Mouse (Mus musculus): ENCODE results near the gene Olfr1002. TPM values are rescaled to one million over a fixed set of nuclear protein-coding genes. Genes with fewer than 3 reads are reported as not detected.

Olfr1002 gene
- not detected in 2 replicates for polyA plus RNA-seq (2012; rRNA removed)

GRCm38 (mm10) chr2:85650604-85651003, at the start of gene Olfr1002:
Gene Olfr1002, minus strand, starts transcription at chr2:85650704.

GRCm38 (mm10) chr2:85689131-85689530, 38.6 kb upstream of the Olfr1002 start, which contains the start of gene Olfr1008:
Gene Olfr1008, plus strand, starts transcription at chr2:85689431.

GRCm38 (mm10) chr2:85678667-85679066, 28.2 kb upstream of the Olfr1002 start, which contains the start of gene Olfr1006:
Gene Olfr1006, minus strand, starts transcription at chr2:85678767.

GRCm38 (mm10) chr2:85664355-85664754, 13.9 kb upstream of the Olfr1002 start, which contains the start of gene Olfr154:
Gene Olfr154, minus strand, starts transcription at chr2:85664455.

GRCm38 (mm10) chr2:85611803-85612202, 38.7 kb downstream of the Olfr1002 start, which contains the start of gene Olfr1000:
Gene Olfr1000, minus strand, starts transcription at chr2:85611903.

Other genes starting within 250 kb of the Olfr1002 start
- gene Olfr992, start 241.2 kb downstream of the Olfr1002 start, polyA plus RNA-seq (2012; rRNA removed), result not detected in 2 replicates
- gene Olfr993, start 235.8 kb downstream of the Olfr1002 start, polyA plus RNA-seq (2012; rRNA removed), result not detected in 2 replicates
- not detected in 2 replicates for gene Olfr994, start 214.3 kb downstream of the Olfr1002 start, polyA plus RNA-seq (2012; rRNA removed)
- gene Olfr995, start 207.1 kb downstream of the Olfr1002 start, polyA plus RNA-seq (2012; rRNA removed), result not detected in 2 replicates
- gene 4833423E24Rik, start 131.7 kb downstream of the Olfr1002 start, polyA plus RNA-seq (2012; rRNA removed), result not detected in 2 replicates
- gene Olfr996, start 71.5 kb downstream of the Olfr1002 start, polyA plus RNA-seq (2012; rRNA removed), result not detected in 2 replicates
- not detected in 2 replicates for gene Olfr998, start 61.8 kb downstream of the Olfr1002 start, polyA plus RNA-seq (2012; rRNA removed)
- gene Olfr1000, start 38.8 kb downstream of the Olfr1002 start, polyA plus RNA-seq (2012; rRNA removed), result not detected in 2 replicates
- gene Olfr154, start 13.8 kb upstream of the Olfr1002 start, polyA plus RNA-seq (2012; rRNA removed), result not detected in 2 replicates
- not detected in 2 replicates for gene Olfr1006, start 28.1 kb upstream of the Olfr1002 start, polyA plus RNA-seq (2012; rRNA removed)
- not detected in 2 replicates for gene Olfr1008, start 38.7 kb upstream of the Olfr1002 start, polyA plus RNA-seq (2012; rRNA removed)
- not detected in 2 replicates for gene Olfr1009, start 64.7 kb upstream of the Olfr1002 start, polyA plus RNA-seq (2012; rRNA removed)
- not detected in 2 replicates for gene Olfr1012, start 112.1 kb upstream of the Olfr1002 start, polyA plus RNA-seq (2012; rRNA removed)
- gene Olfr1013, start 116.4 kb upstream of the Olfr1002 start, polyA plus RNA-seq (2012; rRNA removed), result not detected in 2 replicates
- not detected in 2 replicates for gene Olfr1014, start 122.0 kb upstream of the Olfr1002 start, polyA plus RNA-seq (2012; rRNA removed)
- gene Olfr1015, start 131.3 kb upstream of the Olfr1002 start, polyA plus RNA-seq (2012; rRNA removed), result not detected in 2 replicates
- not detected in 2 replicates for gene Olfr1016, start 151.8 kb upstream of the Olfr1002 start, polyA plus RNA-seq (2012; rRNA removed)
- not detected in 2 replicates for gene Olfr1018, start 167.8 kb upstream of the Olfr1002 start, polyA plus RNA-seq (2012; rRNA removed)
- gene Olfr1019, start 194.8 kb upstream of the Olfr1002 start, polyA plus RNA-seq (2012; rRNA removed), result not detected in 2 replicates
- not detected in 2 replicates for gene Olfr1020, start 196.3 kb upstream of the Olfr1002 start, polyA plus RNA-seq (2012; rRNA removed)
- not detected in 2 replicates for gene Olfr1022, start 217.9 kb upstream of the Olfr1002 start, polyA plus RNA-seq (2012; rRNA removed)
- not detected in 2 replicates for gene Olfr1023, start 234.9 kb upstream of the Olfr1002 start, polyA plus RNA-seq (2012; rRNA removed)

Data from liver, embryonic 14 days (tissue).